In genomic region chrX:73897959-73898358, GRCm38 (mm10) we compare ENCODE assay signal across 26 mouse cellular contexts. TPM values are rescaled to one million over a fixed set of nuclear protein-coding genes. Genes with fewer than 3 reads are reported as not detected.
DNase-seq lines count a peak whose midpoint lies in the region; ATAC-seq and TF ChIP-seq lines count a peak whose summit lies in the region.
"Had no signal": no experiment of that assay in that cellular context is flagged by ENCODE, and none has a peak within 500 bp of the region (broad histone marks: within the 10 kb centered on the region; RNA-seq: fewer than 3 reads in every experiment).

No protein-coding gene starts in this region.

- peak; percentile 22 for TF ChIP-seq CTCF in heart, postnatal 0 days (IDR thresholded peaks at IDR 0.05; ENCODE audit: low read depth)
- peak; percentile 41 for TF ChIP-seq CTCF in liver, postnatal 0 days (IDR thresholded peaks at IDR 0.05; ENCODE audit: low read depth)
- peak; percentile 45; the same call in 1 of the 2 replicates for TF ChIP-seq CTCF in brain, embryonic 14.5 days (IDR thresholded peaks at IDR 0.05; ENCODE audit: borderline replicate concordance, extremely low read depth, insufficient read depth, insufficient read length)

- TF ChIP-seq EP300 in heart, postnatal 0 days (IDR thresholded peaks at IDR 0.05; ENCODE audit: low read depth), result no peak
- TF ChIP-seq EP300 in liver, postnatal 0 days (IDR thresholded peaks at IDR 0.05; ENCODE audit: low read depth), result no peak

- no peak for TF ChIP-seq POLR2A in brain, embryonic 14.5 days (IDR thresholded peaks at IDR 0.05; ENCODE audit: borderline replicate concordance, extremely low read depth, insufficient read depth, insufficient read length, poor library complexity, severe bottlenecking)

- H3K36me3 ChIP-seq in heart, postnatal 0 days (replicated peaks; ENCODE audit: control insufficient read depth, insufficient read depth, low read length), result no peaks in the 10 kb centered on the region
- no peaks in the 10 kb centered on the region; the same call in 1 of the 2 replicates for H3K36me3 ChIP-seq in liver, postnatal 0 days (replicated peaks; ENCODE audit: insufficient read depth, low read length)
- H3K36me3 ChIP-seq in liver, embryonic 12.5 days, result no peaks in the 10 kb centered on the region
- no peaks in the 10 kb centered on the region for H3K36me3 ChIP-seq in embryonic facial prominence, embryonic 10.5 days (replicated peaks)
- H3K36me3 ChIP-seq: embryonic facial prominence, embryonic 15.5 days; heart, embryonic 12.5 days; limb, embryonic 15.5 days; neural tube, embryonic 12.5 days had no signal

- 35% methylated on average over 3 of the region's 3 CpGs for WGBS in heart, postnatal 0 days
- 61% methylated on average over 3 of the region's 3 CpGs for WGBS in liver, postnatal 0 days (ENCODE audit: insufficient replicate concordance)
- WGBS in liver, embryonic 12.5 days (ENCODE audit: insufficient replicate concordance), result 56% methylated on average over 3 of the region's 3 CpGs
- 79% methylated on average over 3 of the region's 3 CpGs for WGBS in embryonic facial prominence, embryonic 10.5 days

- no peak overlapping the region for H3K4me2 ChIP-seq in heart, postnatal 0 days (ENCODE audit: low read depth, low read length)
- H3K4me2 ChIP-seq in liver, postnatal 0 days (ENCODE audit: low read depth, low read length), result no peak overlapping the region
- H3K4me2 ChIP-seq in liver, embryonic 12.5 days, result no peak overlapping the region
- H3K4me2 ChIP-seq: embryonic facial prominence, embryonic 15.5 days; heart, embryonic 12.5 days; limb, embryonic 15.5 days; neural tube, embryonic 12.5 days had no signal

- no peak overlapping the region for H3K9ac ChIP-seq in heart, postnatal 0 days (replicated peaks; ENCODE audit: low read depth, low read length)
- no peak overlapping the region for H3K9ac ChIP-seq in liver, postnatal 0 days (replicated peaks)
- no peak overlapping the region for H3K9ac ChIP-seq in liver, embryonic 12.5 days
- H3K9ac ChIP-seq: embryonic facial prominence, embryonic 15.5 days; heart, embryonic 12.5 days; limb, embryonic 15.5 days; neural tube, embryonic 12.5 days had no signal

- no peak overlapping the region for H3K27ac ChIP-seq in heart, postnatal 0 days (ENCODE audit: low read depth)
- H3K27ac ChIP-seq in liver, postnatal 0 days (ENCODE audit: low read depth), result no peak overlapping the region
- H3K27ac ChIP-seq in liver, embryonic 12.5 days, result no peak overlapping the region
- no peak overlapping the region for H3K27ac ChIP-seq in embryonic facial prominence, embryonic 10.5 days (replicated peaks)
- H3K27ac ChIP-seq: embryonic facial prominence, embryonic 15.5 days; limb, embryonic 15.5 days; neural tube, embryonic 12.5 days had no signal

- DNase-seq in heart, postnatal 0 days (ENCODE audit: low spot score), result no peak
- DNase-seq in heart, postnatal 4 days, result no peak
- DNase-seq in liver, postnatal 0 days, result no peak
- DNase-seq in 416B (ENCODE audit: low read depth), result peak; percentile 17
- no peak for DNase-seq in brain, embryonic 14.5 days (ENCODE audit: low read depth)
- no peak for DNase-seq in embryonic facial prominence, embryonic 10.5 days (ENCODE audit: low spot score)
- DNase-seq in natural killer cell, adult 2 months (ENCODE audit: low spot score in 2 of 2), result no peak
- DNase-seq: adrenal gland, postnatal 10 days; cerebellum, adult 11 months; embryo, embryonic 11 days; kidney, adult 8-10 months; kidney, postnatal 4 days; thymus, postnatal 36 days had no signal

- no peaks in the 10 kb centered on the region for H3K9me3 ChIP-seq in heart, postnatal 0 days (replicated peaks; ENCODE audit: control insufficient read depth, low read length)
- no peaks in the 10 kb centered on the region for H3K9me3 ChIP-seq in liver, postnatal 0 days (ENCODE audit: low read length)
- no peaks in the 10 kb centered on the region for H3K9me3 ChIP-seq in liver, embryonic 12.5 days (replicated peaks)
- H3K9me3 ChIP-seq in embryonic facial prominence, embryonic 10.5 days, result no peaks in the 10 kb centered on the region
- H3K9me3 ChIP-seq: embryonic facial prominence, embryonic 15.5 days; heart, embryonic 12.5 days; limb, embryonic 15.5 days; megakaryocyte, embryonic 14.5 days; neural tube, embryonic 12.5 days had no signal

- 0 out of 2 replicates have a peak, but pooled peaks cover 3% of the 10 kb centered on the region for H3K27me3 ChIP-seq in heart, postnatal 0 days (ENCODE audit: control insufficient read depth, insufficient read depth, low read length)
- H3K27me3 ChIP-seq in liver, postnatal 0 days (ENCODE audit: insufficient read depth, low read length), result no peaks in the 10 kb centered on the region
- no peaks in the 10 kb centered on the region for H3K27me3 ChIP-seq in liver, embryonic 12.5 days (replicated peaks)
- H3K27me3 ChIP-seq in embryonic facial prominence, embryonic 10.5 days (replicated peaks; ENCODE audit: low read depth, poor library complexity, severe bottlenecking), result peaks cover 21% of the 10 kb centered on the region; the same call in 1 of the 2 replicates
- H3K27me3 ChIP-seq: embryonic facial prominence, embryonic 15.5 days; neural tube, embryonic 12.5 days had no signal

- ATAC-seq in heart, postnatal 0 days (ENCODE audit: insufficient read depth, low read depth), result 0 out of 2 replicates have a peak, but pooled peaks have one; percentile 36
- no peak for ATAC-seq in liver, postnatal 0 days
- no peak for ATAC-seq in liver, embryonic 12.5 days
- ATAC-seq: activated CD4-positive, CD25-positive, alpha-beta regulatory T cell, adult 4 months had no signal

- no peak overlapping the region for H3K4me3 ChIP-seq in heart, postnatal 0 days (ENCODE audit: low read depth, low read length)
- H3K4me3 ChIP-seq in liver, postnatal 0 days (ENCODE audit: low read depth, low read length), result no peak overlapping the region
- no peak overlapping the region for H3K4me3 ChIP-seq in liver, embryonic 12.5 days
- H3K4me3 ChIP-seq in embryonic facial prominence, embryonic 10.5 days, result no peak overlapping the region
- H3K4me3 ChIP-seq: embryonic facial prominence, embryonic 15.5 days; heart, embryonic 12.5 days; limb, embryonic 15.5 days; megakaryocyte, embryonic 14.5 days; neural tube, embryonic 12.5 days had no signal

- H3K4me1 ChIP-seq in heart, postnatal 0 days (ENCODE audit: control insufficient read depth, insufficient read depth), result no peaks in the 10 kb centered on the region
- no peaks in the 10 kb centered on the region for H3K4me1 ChIP-seq in liver, postnatal 0 days (ENCODE audit: insufficient read depth)
- H3K4me1 ChIP-seq in liver, embryonic 12.5 days, result no peaks in the 10 kb centered on the region
- H3K4me1 ChIP-seq in embryonic facial prominence, embryonic 10.5 days, result no peaks in the 10 kb centered on the region
- H3K4me1 ChIP-seq: embryonic facial prominence, embryonic 15.5 days; heart, embryonic 12.5 days; limb, embryonic 15.5 days; megakaryocyte, embryonic 14.5 days; neural tube, embryonic 12.5 days had no signal

RNA-seq across cellular contexts. Expression of gene L1cam, which starts 2.1 kb away (rescaled TPM):
- 0.42 and 0.50 TPM in 2 replicates for total RNA-seq in heart, postnatal 0 days (2014; rRNA removed; ENCODE audit: low replicate concordance)
- 0.05 and 0.15 TPM in 2 replicates for polyA plus RNA-seq in heart, postnatal 0 days (2015; fragmentation: Nextera tagmentation; extraction: Ambion mirVana)
- 1 to 10 TPM; 1.4 to 1.6 TPM for total RNA-seq in heart, postnatal 4 days (2021)
- 0.06 and 0.12 TPM in 2 replicates for polyA plus RNA-seq in liver, postnatal 0 days (2015; fragmentation: Nextera tagmentation; extraction: Ambion mirVana)
- polyA plus RNA-seq in liver, embryonic 12.5 days (2016; fragmentation: Nextera tagmentation; extraction: Ambion mirVana), result 0.11 and 0.38 TPM in 2 replicates
- polyA plus RNA-seq in brain, embryonic 14.5 days (2012; rRNA removed), result 141 and 249 TPM in 2 replicates
- 8.0 and 8.2 TPM in 2 replicates for polyA plus RNA-seq in embryonic facial prominence, embryonic 10.5 days (2016; fragmentation: Nextera tagmentation; extraction: Ambion mirVana)
- total RNA-seq: hematopoietic stem cell, adult 5-6 weeks had no signal

RNA-seq across cellular contexts. Expression of gene Avpr2, which starts 6.1 kb away (rescaled TPM):
- total RNA-seq in heart, postnatal 0 days (2014; rRNA removed; ENCODE audit: low replicate concordance), result not detected in 2 replicates
- polyA plus RNA-seq in heart, postnatal 0 days (2015; fragmentation: Nextera tagmentation; extraction: Ambion mirVana), result not detected in 2 replicates
- total RNA-seq in heart, postnatal 4 days (2021), result not detected
- 0.08 and 0.09 TPM in 2 replicates for polyA plus RNA-seq in liver, postnatal 0 days (2015; fragmentation: Nextera tagmentation; extraction: Ambion mirVana)
- polyA plus RNA-seq in liver, embryonic 12.5 days (2016; fragmentation: Nextera tagmentation; extraction: Ambion mirVana), result 0.08 and 0.13 TPM in 2 replicates
- not detected in 2 replicates for polyA plus RNA-seq in brain, embryonic 14.5 days (2012; rRNA removed)
- polyA plus RNA-seq in embryonic facial prominence, embryonic 10.5 days (2016; fragmentation: Nextera tagmentation; extraction: Ambion mirVana), result 0.05 and 0.07 TPM in 2 replicates
- total RNA-seq: adrenal gland, postnatal 10 days; gastrocnemius, adult 8-10 months; granulocyte monocyte progenitor cell, adult 5-6 weeks; layer of hippocampus, postnatal 14 days; left cerebral cortex, postnatal 36 days had no signal
- polyA plus RNA-seq: heart, embryonic 12.5 days; testis, adult 2 months had no signal

RNA-seq across cellular contexts. Expression of gene Arhgap4, which starts 23.7 kb away (rescaled TPM):
- total RNA-seq in heart, postnatal 0 days (2014; rRNA removed; ENCODE audit: low replicate concordance), result 0.23 and 6.5 TPM in 2 replicates
- 0.51 and 0.72 TPM in 2 replicates for polyA plus RNA-seq in heart, postnatal 0 days (2015; fragmentation: Nextera tagmentation; extraction: Ambion mirVana)
- total RNA-seq in heart, postnatal 4 days (2021), result 1 to 10 TPM; 1.8 to 2.0 TPM
- 5.1 and 5.2 TPM in 2 replicates for polyA plus RNA-seq in liver, postnatal 0 days (2015; fragmentation: Nextera tagmentation; extraction: Ambion mirVana)
- polyA plus RNA-seq in liver, embryonic 12.5 days (2016; fragmentation: Nextera tagmentation; extraction: Ambion mirVana), result 7.1 and 8.6 TPM in 2 replicates
- 6.6 and 8.5 TPM in 2 replicates for polyA plus RNA-seq in brain, embryonic 14.5 days (2012; rRNA removed)
- polyA plus RNA-seq in embryonic facial prominence, embryonic 10.5 days (2016; fragmentation: Nextera tagmentation; extraction: Ambion mirVana), result 2.1 and 2.6 TPM in 2 replicates

RNA-seq across cellular contexts. Expression of gene Naa10, which starts 23.8 kb away (rescaled TPM):
- total RNA-seq in heart, postnatal 0 days (2014; rRNA removed; ENCODE audit: low replicate concordance), result 62.5 and 95.3 TPM in 2 replicates
- 95.2 and 98.5 TPM in 2 replicates for polyA plus RNA-seq in heart, postnatal 0 days (2015; fragmentation: Nextera tagmentation; extraction: Ambion mirVana)
- 10 to 100 TPM; 66.7 to 71.7 TPM for total RNA-seq in heart, postnatal 4 days (2021)
- 48.9 and 51.8 TPM in 2 replicates for polyA plus RNA-seq in liver, postnatal 0 days (2015; fragmentation: Nextera tagmentation; extraction: Ambion mirVana)
- polyA plus RNA-seq in liver, embryonic 12.5 days (2016; fragmentation: Nextera tagmentation; extraction: Ambion mirVana), result 140 and 148 TPM in 2 replicates
- 87.7 and 97.8 TPM in 2 replicates for polyA plus RNA-seq in brain, embryonic 14.5 days (2012; rRNA removed)
- polyA plus RNA-seq in embryonic facial prominence, embryonic 10.5 days (2016; fragmentation: Nextera tagmentation; extraction: Ambion mirVana), result 169 and 181 TPM in 2 replicates

RNA-seq across cellular contexts. Expression of gene Renbp, which starts 32.7 kb away (rescaled TPM):
- 16.5 and 43.5 TPM in 2 replicates for total RNA-seq in heart, postnatal 0 days (2014; rRNA removed; ENCODE audit: low replicate concordance)
- polyA plus RNA-seq in heart, postnatal 0 days (2015; fragmentation: Nextera tagmentation; extraction: Ambion mirVana), result 35.9 and 38.8 TPM in 2 replicates
- total RNA-seq in heart, postnatal 4 days (2021), result 10 to 100 TPM; 21.4 to 22.9 TPM
- polyA plus RNA-seq in liver, postnatal 0 days (2015; fragmentation: Nextera tagmentation; extraction: Ambion mirVana), result 22.3 and 22.6 TPM in 2 replicates
- 21.2 and 22.9 TPM in 2 replicates for polyA plus RNA-seq in liver, embryonic 12.5 days (2016; fragmentation: Nextera tagmentation; extraction: Ambion mirVana)
- 8.0 and 8.7 TPM in 2 replicates for polyA plus RNA-seq in brain, embryonic 14.5 days (2012; rRNA removed)
- 22.4 and 23.3 TPM in 2 replicates for polyA plus RNA-seq in embryonic facial prominence, embryonic 10.5 days (2016; fragmentation: Nextera tagmentation; extraction: Ambion mirVana)

Comparison
In these comparisons a context has a peak if more than half of its experiments do, and no peak if none do; other contexts are left out.
1. RNA of gene L1cam, which starts 2.1 kb away (polyA plus RNA-seq): 141 to 249 TPM in brain, embryonic 14.5 days; 8.0 to 8.2 TPM in embryonic facial prominence, embryonic 10.5 days, 0.06 to 0.12 TPM in liver, postnatal 0 days, 0.11 to 0.38 TPM in liver, embryonic 12.5 days and 0.05 to 0.15 TPM in heart, postnatal 0 days; every median in the first group is over 10 times any median in the second.
2. Peak in every context shown above with its lines, with median percentiles within 50 percentile points of each other: CTCF ChIP-seq.